Mouse (Mus musculus): Measurements from ENCODE around the gene Smlr1. TPM values are rescaled to one million over a fixed set of nuclear protein-coding genes. Genes with fewer than 3 reads are reported as not detected.

The Smlr1 gene
- total RNA-seq, 2 experiments from 2014 or later: not detected

DNA sequence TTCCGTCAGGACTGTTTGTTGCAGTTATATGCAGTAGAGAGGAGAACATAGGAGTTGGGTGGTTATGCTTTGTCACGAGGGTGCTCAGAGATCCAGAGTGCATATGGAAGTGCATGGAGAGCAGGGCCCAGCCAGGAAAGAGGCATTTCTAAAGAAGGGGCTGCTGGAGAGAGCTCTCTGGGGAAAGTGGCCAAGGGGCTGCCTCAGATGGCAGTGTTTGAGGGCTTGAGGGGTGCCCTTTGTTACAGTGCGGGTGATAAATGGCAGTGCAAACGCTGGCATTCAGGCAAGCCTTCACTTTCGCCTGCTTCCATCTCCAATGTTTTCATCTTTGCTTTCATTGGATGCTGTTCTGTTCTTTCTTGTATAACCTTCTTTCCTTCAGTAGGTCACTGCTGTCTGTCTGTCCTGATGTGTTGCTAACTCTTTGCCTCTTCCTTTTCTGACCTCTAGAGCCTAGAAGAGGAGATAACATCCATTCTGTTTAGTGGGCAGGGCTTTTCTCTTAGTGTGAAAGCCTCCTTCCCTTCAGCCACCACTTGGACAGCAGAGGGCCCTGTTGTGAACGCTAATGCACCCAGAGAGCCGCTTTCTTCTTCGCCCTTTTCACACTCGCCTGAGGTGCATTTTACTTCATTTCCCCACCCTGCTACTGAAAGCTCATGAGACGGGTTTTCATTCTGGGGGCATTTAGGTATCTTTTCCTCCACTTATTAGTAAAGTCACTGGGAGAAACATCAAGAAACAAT, 36.6 kb downstream of the Smlr1 start:
- peak in 1 of 2 experiments; percentile 17 for DNase-seq (ENCODE audit: low spot score in 2 of 2)

DNA sequence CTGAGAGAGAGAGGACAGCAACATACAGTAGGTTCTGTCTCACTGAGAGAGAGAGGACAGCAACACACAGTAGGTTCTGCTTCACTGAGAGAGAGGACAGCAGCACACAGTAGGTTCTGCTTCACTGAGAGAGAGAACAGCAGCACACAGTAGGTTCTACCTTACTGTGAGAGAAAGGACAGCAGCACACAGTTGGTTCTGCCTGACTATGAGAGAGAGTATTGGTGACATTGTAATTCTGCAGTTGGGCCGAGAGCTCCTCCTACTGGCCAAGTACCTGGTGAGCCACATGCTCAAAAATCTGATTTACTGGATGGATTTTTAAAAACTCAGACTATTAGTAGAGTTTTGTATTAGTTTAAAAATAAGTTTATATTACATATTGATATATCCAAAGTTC, 47.6 kb downstream of the Smlr1 start:
- DNase-seq (ENCODE audit: low spot score in 2 of 2): peak; percentile 32 to 87

DNA sequence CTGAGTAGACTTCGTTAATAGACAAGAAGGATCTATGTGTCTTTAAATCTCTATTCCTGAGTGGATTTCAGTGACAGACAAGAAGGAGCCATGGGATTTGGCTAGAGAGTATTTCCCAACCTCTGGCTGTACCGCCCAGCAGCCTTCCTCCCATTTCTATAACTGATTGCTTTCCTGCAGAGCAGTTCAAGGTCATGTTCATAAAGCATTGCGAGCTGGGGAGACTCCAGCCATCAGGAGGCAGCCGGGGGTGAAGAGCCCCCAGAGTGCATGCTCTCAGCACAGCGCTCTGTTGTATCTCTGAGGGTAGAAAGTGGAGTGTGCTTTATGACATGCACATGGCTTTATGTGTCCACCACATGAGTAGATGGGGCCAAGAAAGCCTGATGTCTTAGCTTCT, 53.3 kb downstream of the Smlr1 start:
- DNase-seq (ENCODE audit: low spot score in 2 of 2): no peak

DNA sequence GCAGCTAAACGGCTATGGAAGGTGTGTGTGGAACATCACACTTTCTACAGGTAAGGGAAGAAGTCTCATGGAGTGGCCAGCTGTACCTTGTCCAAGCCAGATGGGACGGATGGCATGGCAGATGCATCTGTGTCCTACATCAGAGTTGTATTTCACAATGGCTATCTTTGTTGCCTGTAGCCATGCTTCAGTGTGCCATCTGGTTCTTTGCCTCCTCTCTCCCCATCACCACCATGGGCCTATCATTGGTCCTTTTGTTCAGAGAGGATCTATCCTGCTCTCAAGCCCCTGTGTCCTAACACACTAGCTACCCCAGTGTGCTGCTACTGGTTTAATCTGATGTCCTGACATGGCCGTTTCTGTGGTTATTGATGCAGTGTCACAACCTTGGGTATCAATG, 56.4 kb downstream of the Smlr1 start:
- no peak for DNase-seq (ENCODE audit: low spot score in 2 of 2)

Other genes starting within 250 kb of the Smlr1 start
- gene Akap7, start 228.4 kb downstream of the Smlr1 start, total RNA-seq (2021): 10 to 100 TPM; 51.0 to 53.3 TPM
- gene Epb41l2, start 176.5 kb downstream of the Smlr1 start, total RNA-seq (2021): 10 to 100 TPM; 69.9 to 72.5 TPM

All from layer of hippocampus, adult 18-20 months (tissue).